Mouse (Mus musculus): ENCODE results near the gene Tekt3. TPM values are rescaled to one million over a fixed set of nuclear protein-coding genes. Genes with fewer than 3 reads are reported as not detected.

The Tekt3 gene
- not detected in 2 replicates for total RNA-seq (2017)

- ATAC-seq (ENCODE audit: extremely low read depth, insufficient number of reproducible peaks, low FRiP score, poor library complexity, severe bottlenecking), result no peak
These were observed at the start of gene Tekt3 for GRCm38 (mm10) chr11:63061446-63061845. TSS of gene Tekt3 (plus strand) at chr11:63061654.

- no peak for ATAC-seq (ENCODE audit: extremely low read depth, insufficient number of reproducible peaks, low FRiP score, poor library complexity, severe bottlenecking)
These were observed 43.9 kb upstream of the Tekt3 start for GRCm38 (mm10) chr11:63017327-63018082.

GRCm38 (mm10) chr11:63018083-63018622, 43.3 kb upstream of the Tekt3 start:
- ATAC-seq (ENCODE audit: extremely low read depth, insufficient number of reproducible peaks, low FRiP score, poor library complexity, severe bottlenecking), result no peak

GRCm38 (mm10) chr11:63020633-63021032, 40.8 kb upstream of the Tekt3 start:
- ATAC-seq (ENCODE audit: extremely low read depth, insufficient number of reproducible peaks, low FRiP score, poor library complexity, severe bottlenecking), result 0 out of 2 replicates have a peak, but pooled peaks have one; percentile 10

- no peak for ATAC-seq (ENCODE audit: extremely low read depth, insufficient number of reproducible peaks, low FRiP score, poor library complexity, severe bottlenecking)
These were observed 40.2 kb upstream of the Tekt3 start for GRCm38 (mm10) chr11:63021141-63021806.

- no peak for ATAC-seq (ENCODE audit: extremely low read depth, insufficient number of reproducible peaks, low FRiP score, poor library complexity, severe bottlenecking)
These were observed 38.0 kb upstream of the Tekt3 start for GRCm38 (mm10) chr11:63023461-63023860.

GRCm38 (mm10) chr11:63024136-63024535, 37.3 kb upstream of the Tekt3 start:
- ATAC-seq (ENCODE audit: extremely low read depth, insufficient number of reproducible peaks, low FRiP score, poor library complexity, severe bottlenecking), result no peak

GRCm38 (mm10) chr11:63025476-63025875, 36.0 kb upstream of the Tekt3 start:
- no peak for ATAC-seq (ENCODE audit: extremely low read depth, insufficient number of reproducible peaks, low FRiP score, poor library complexity, severe bottlenecking)

- ATAC-seq (ENCODE audit: extremely low read depth, insufficient number of reproducible peaks, low FRiP score, poor library complexity, severe bottlenecking), result no peak
These were observed 34.8 kb upstream of the Tekt3 start for GRCm38 (mm10) chr11:63026651-63027141.

- no peak for ATAC-seq (ENCODE audit: extremely low read depth, insufficient number of reproducible peaks, low FRiP score, poor library complexity, severe bottlenecking)
These were observed 33.3 kb upstream of the Tekt3 start for GRCm38 (mm10) chr11:63028131-63028530.

GRCm38 (mm10) chr11:63029148-63029714, 32.2 kb upstream of the Tekt3 start:
- ATAC-seq (ENCODE audit: extremely low read depth, insufficient number of reproducible peaks, low FRiP score, poor library complexity, severe bottlenecking), result no peak

GRCm38 (mm10) chr11:63029721-63030120, 31.7 kb upstream of the Tekt3 start:
- ATAC-seq (ENCODE audit: extremely low read depth, insufficient number of reproducible peaks, low FRiP score, poor library complexity, severe bottlenecking), result no peak

GRCm38 (mm10) chr11:63035420-63036211, 25.8 kb upstream of the Tekt3 start:
- ATAC-seq (ENCODE audit: extremely low read depth, insufficient number of reproducible peaks, low FRiP score, poor library complexity, severe bottlenecking), result no peak

- no peak for ATAC-seq (ENCODE audit: extremely low read depth, insufficient number of reproducible peaks, low FRiP score, poor library complexity, severe bottlenecking)
These were observed 21.3 kb upstream of the Tekt3 start for GRCm38 (mm10) chr11:63040002-63040661.

- no peak for ATAC-seq (ENCODE audit: extremely low read depth, insufficient number of reproducible peaks, low FRiP score, poor library complexity, severe bottlenecking)
These were observed 15.7 kb upstream of the Tekt3 start for GRCm38 (mm10) chr11:63045771-63046170.

- ATAC-seq (ENCODE audit: extremely low read depth, insufficient number of reproducible peaks, low FRiP score, poor library complexity, severe bottlenecking), result no peak
These were observed 15.1 kb upstream of the Tekt3 start for GRCm38 (mm10) chr11:63046380-63046779.

GRCm38 (mm10) chr11:63050362-63050932, 11.0 kb upstream of the Tekt3 start:
- no peak for ATAC-seq (ENCODE audit: extremely low read depth, insufficient number of reproducible peaks, low FRiP score, poor library complexity, severe bottlenecking)

GRCm38 (mm10) chr11:63051041-63051440, 10.4 kb upstream of the Tekt3 start:
- ATAC-seq (ENCODE audit: extremely low read depth, insufficient number of reproducible peaks, low FRiP score, poor library complexity, severe bottlenecking), result peak; percentile 3; the same call in 1 of the 2 replicates
